Mouse (Mus musculus): ENCODE results near the gene Atp6v1e2.

DNA sequence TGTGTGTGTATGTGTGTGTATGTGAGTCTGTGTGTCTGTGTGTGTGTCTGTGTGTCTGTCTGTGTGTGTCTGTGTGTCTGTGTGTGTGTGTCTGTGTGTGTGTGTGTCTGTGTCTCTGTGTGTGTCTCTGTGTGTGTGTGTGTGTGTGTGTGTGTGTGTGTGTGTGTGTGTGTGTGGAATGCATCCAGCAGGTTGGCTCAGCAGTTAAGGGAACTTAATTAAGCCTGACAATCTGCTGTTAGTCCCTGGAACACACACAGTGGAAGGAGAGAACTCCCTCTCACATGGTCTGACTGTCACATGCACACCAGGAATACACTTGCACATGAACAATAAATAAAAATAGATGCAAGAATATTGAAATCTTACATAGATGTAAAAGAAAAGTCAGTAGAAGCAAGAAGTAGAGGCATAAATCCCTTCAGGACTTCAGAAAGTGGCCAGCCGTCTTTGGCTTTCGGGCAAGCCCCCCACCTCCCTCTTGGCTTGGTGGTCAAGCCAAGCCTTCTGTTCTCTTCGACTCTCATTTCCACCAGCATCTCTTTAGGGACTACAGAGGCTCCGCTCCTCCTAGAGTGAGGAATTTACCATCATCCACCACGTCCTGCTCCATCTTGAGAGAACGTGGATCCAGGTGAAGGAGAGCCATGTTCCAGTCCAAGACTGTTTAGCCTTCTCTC, 50.1 kb downstream of the Atp6v1e2 start:
- no peak for TF ChIP-seq GATA1 (IDR thresholded peaks at IDR 0.05; ENCODE audit: borderline replicate concordance, low read length)
- TF ChIP-seq FLI1 (IDR thresholded peaks at IDR 0.05; ENCODE audit: low read length) = no peak

All from megakaryocyte, embryonic 14.5 days (primary cell).